Mouse (Mus musculus) olfactory bulb, adult 2 months (tissue): ENCODE measurements around the gene Zcchc10.

ENCODE experiments used
- CTCF ChIP-seq: fragments of 200-500 bp; IDR thresholded peaks from 2 replicates; pipeline ENCODE4 v1.5.1; 2012; ENCODE audit warnings: low read depth, mild to moderate bottlenecking, low read length, moderate library complexity; ENCODE audit not compliant: insufficient read depth
- POLR2A ChIP-seq: fragments of 200-500 bp; IDR thresholded peaks from 2 replicates; pipeline ENCODE4 v1.6.1; 2012; ENCODE audit warnings: mild to moderate bottlenecking, low read depth, low read length, moderate library complexity; ENCODE audit not compliant: insufficient read depth

GRCm38 (mm10) chr11:53285885-53286284 is 38.6 kb upstream of the Zcchc10 start:
- TF ChIP-seq POLR2A (no peak), CTCF (no peak)
